Mouse (Mus musculus): ENCODE results near the gene Hcls1. TPM values are rescaled to one million over a fixed set of nuclear protein-coding genes. Genes with fewer than 3 reads are reported as not detected.
A peak's percentile ranks its signal among the peaks of the same experiment; 100 is the strongest.

Hcls1 gene
- polyA plus RNA-seq, 1 experiment from 2014 or later = 5.7 TPM

GRCm38 (mm10) chr16:36983796-36984195, 49.0 kb downstream of the Hcls1 start:
- no peak for ATAC-seq (ENCODE audit: low FRiP score, low TSS enrichment)
- Histone ChIP-seq H3K4me3 (ENCODE audit: low read length) (no peak overlapping the region), H3K9me3 (ENCODE audit: low read length) (no peaks in the 10 kb centered on the region), H3K4me2 (replicated peaks; ENCODE audit: low read depth, low read length) (no peak overlapping the region), H3K27ac (ENCODE audit: low read length) (no peak overlapping the region), H3K4me1 (ENCODE audit: insufficient read depth, low read length) (no peaks in the 10 kb centered on the region), H3K27me3 (ENCODE audit: insufficient read depth, low read length) (no peaks in the 10 kb centered on the region), H3K36me3 (ENCODE audit: insufficient read depth, low read length) (no peaks in the 10 kb centered on the region), H3K9ac (replicated peaks; ENCODE audit: low read length) (no peak overlapping the region)
- 81% methylated on average over 1 of the region's 1 CpGs for WGBS

- no peak for ATAC-seq (ENCODE audit: low FRiP score, low TSS enrichment)
- H3K27ac ChIP-seq (ENCODE audit: low read length) = no peak overlapping the region
Measured at GRCm38 (mm10) chr16:36985636-36986042, 50.9 kb downstream of the Hcls1 start.

GRCm38 (mm10) chr16:36987399-36987798, 52.6 kb downstream of the Hcls1 start:
- Histone ChIP-seq H3K36me3 (ENCODE audit: insufficient read depth, low read length) (no peaks in the 10 kb centered on the region), H3K4me1 (ENCODE audit: insufficient read depth, low read length) (no peaks in the 10 kb centered on the region; the same call in 1 of the 2 replicates), H3K4me2 (replicated peaks; ENCODE audit: low read depth, low read length) (no peak overlapping the region), H3K27me3 (ENCODE audit: insufficient read depth, low read length) (no peaks in the 10 kb centered on the region), H3K9ac (replicated peaks; ENCODE audit: low read length) (no peak overlapping the region), H3K9me3 (ENCODE audit: low read length) (no peaks in the 10 kb centered on the region), H3K4me3 (ENCODE audit: low read length) (no peak overlapping the region), H3K27ac (ENCODE audit: low read length) (no peak overlapping the region)
- WGBS = 83% methylated on average over 2 of the region's 2 CpGs
- no peak for ATAC-seq (ENCODE audit: low FRiP score, low TSS enrichment)

More at GRCm38 (mm10) chr16:36985636-36986042, 50.9 kb downstream of the Hcls1 start:
- H3K4me2 ChIP-seq (replicated peaks; ENCODE audit: low read depth, low read length) = no peak overlapping the region
- no peak overlapping the region for H3K9ac ChIP-seq (replicated peaks; ENCODE audit: low read length)
- no peaks in the 10 kb centered on the region for H3K36me3 ChIP-seq (ENCODE audit: insufficient read depth, low read length)
- 64% methylated on average over 5 of the region's 5 CpGs for WGBS
- no peak overlapping the region for H3K4me3 ChIP-seq (ENCODE audit: low read length)
- no peaks in the 10 kb centered on the region; the same call in 1 of the 2 replicates for H3K4me1 ChIP-seq (ENCODE audit: insufficient read depth, low read length)
- H3K27me3 ChIP-seq (ENCODE audit: insufficient read depth, low read length) = no peaks in the 10 kb centered on the region
- H3K9me3 ChIP-seq (ENCODE audit: low read length) = no peaks in the 10 kb centered on the region

GRCm38 (mm10) chr16:36988066-36988465, 53.3 kb downstream of the Hcls1 start:
- Histone ChIP-seq H3K9me3 (ENCODE audit: low read length) (no peaks in the 10 kb centered on the region), H3K4me1 (ENCODE audit: insufficient read depth, low read length) (no peaks in the 10 kb centered on the region; the same call in 1 of the 2 replicates), H3K4me2 (replicated peaks; ENCODE audit: low read depth, low read length) (no peak overlapping the region), H3K4me3 (ENCODE audit: low read length) (no peak overlapping the region), H3K9ac (replicated peaks; ENCODE audit: low read length) (no peak overlapping the region), H3K36me3 (ENCODE audit: insufficient read depth, low read length) (no peaks in the 10 kb centered on the region), H3K27ac (ENCODE audit: low read length) (no peak overlapping the region), H3K27me3 (ENCODE audit: insufficient read depth, low read length) (no peaks in the 10 kb centered on the region)
- ATAC-seq (ENCODE audit: low FRiP score, low TSS enrichment) = peak; percentile 62

- 60% methylated on average over 8 of the region's 8 CpGs for WGBS
- peak; percentile 46; the same call in 1 of the 2 replicates for ATAC-seq (ENCODE audit: low FRiP score, low TSS enrichment)
Measured at GRCm38 (mm10) chr16:36989493-36989892, 54.7 kb downstream of the Hcls1 start.

GRCm38 (mm10) chr16:36989999-36990625, 55.3 kb downstream of the Hcls1 start, which contains the start of gene Fbxo40:
TSS of gene Fbxo40 (minus strand) at chr16:36990467.
- H3K36me3 ChIP-seq (ENCODE audit: insufficient read depth, low read length) = no peaks in the 10 kb centered on the region
- peak within 1 kb of the TSS; percentile 15 for H3K4me3 ChIP-seq (ENCODE audit: low read length)
- no peaks in the 10 kb centered on the region for H3K27me3 ChIP-seq (ENCODE audit: insufficient read depth, low read length)
- 54% methylated on average over 18 of the region's 18 CpGs for WGBS
- ATAC-seq (ENCODE audit: low FRiP score, low TSS enrichment) = peak; percentile 50; the same call in 1 of the 2 replicates
- no peaks in the 10 kb centered on the region for H3K9me3 ChIP-seq (ENCODE audit: low read length)
- no peaks in the 10 kb centered on the region; the same call in 1 of the 2 replicates for H3K4me1 ChIP-seq (ENCODE audit: insufficient read depth, low read length)
- H3K27ac ChIP-seq (ENCODE audit: low read length) = peak within 1 kb of the TSS; percentile 25; the same call in 1 of the 2 replicates
- H3K4me2 ChIP-seq (replicated peaks; ENCODE audit: low read depth, low read length) = peak within 1 kb of the TSS; percentile 34
- H3K9ac ChIP-seq (replicated peaks; ENCODE audit: low read length) = no peak within 1 kb of the TSS

More at GRCm38 (mm10) chr16:36989493-36989892, 54.7 kb downstream of the Hcls1 start:
- Histone ChIP-seq H3K4me2 (replicated peaks; ENCODE audit: low read depth, low read length) (peak overlapping the region; percentile 34; the same call in 1 of the 2 replicates), H3K27ac (ENCODE audit: low read length) (no peak overlapping the region; the same call in 1 of the 2 replicates), H3K9ac (replicated peaks; ENCODE audit: low read length) (no peak overlapping the region), H3K9me3 (ENCODE audit: low read length) (no peaks in the 10 kb centered on the region), H3K4me3 (ENCODE audit: low read length) (peak overlapping the region; percentile 15), H3K36me3 (ENCODE audit: insufficient read depth, low read length) (no peaks in the 10 kb centered on the region), H3K4me1 (ENCODE audit: insufficient read depth, low read length) (no peaks in the 10 kb centered on the region; the same call in 1 of the 2 replicates), H3K27me3 (ENCODE audit: insufficient read depth, low read length) (no peaks in the 10 kb centered on the region)

GRCm38 (mm10) chr16:36997650-36998049, 62.9 kb downstream of the Hcls1 start:
- no peak overlapping the region for H3K9ac ChIP-seq (replicated peaks; ENCODE audit: low read length)
- no peak overlapping the region for H3K4me3 ChIP-seq (ENCODE audit: low read length)
- H3K9me3 ChIP-seq (ENCODE audit: low read length) = no peaks in the 10 kb centered on the region
- H3K4me2 ChIP-seq (replicated peaks; ENCODE audit: low read depth, low read length) = no peak overlapping the region
- H3K27ac ChIP-seq (ENCODE audit: low read length) = no peak overlapping the region
- no peak for ATAC-seq (ENCODE audit: low FRiP score, low TSS enrichment)
- no peaks in the 10 kb centered on the region for H3K27me3 ChIP-seq (ENCODE audit: insufficient read depth, low read length)
- H3K36me3 ChIP-seq (ENCODE audit: insufficient read depth, low read length) = no peaks in the 10 kb centered on the region
- 81% methylated on average over 6 of the region's 6 CpGs for WGBS
- no peaks in the 10 kb centered on the region for H3K4me1 ChIP-seq (ENCODE audit: insufficient read depth, low read length)

GRCm38 (mm10) chr16:36999366-36999972, 64.7 kb downstream of the Hcls1 start:
- no peak overlapping the region for H3K4me2 ChIP-seq (replicated peaks; ENCODE audit: low read depth, low read length)
- H3K27me3 ChIP-seq (ENCODE audit: insufficient read depth, low read length) = no peaks in the 10 kb centered on the region
- no peaks in the 10 kb centered on the region for H3K9me3 ChIP-seq (ENCODE audit: low read length)
- H3K4me1 ChIP-seq (ENCODE audit: insufficient read depth, low read length) = no peaks in the 10 kb centered on the region
- no peak overlapping the region for H3K4me3 ChIP-seq (ENCODE audit: low read length)
- H3K36me3 ChIP-seq (ENCODE audit: insufficient read depth, low read length) = no peaks in the 10 kb centered on the region
- H3K9ac ChIP-seq (replicated peaks; ENCODE audit: low read length) = no peak overlapping the region
- no peak overlapping the region for H3K27ac ChIP-seq (ENCODE audit: low read length)
- no peak for ATAC-seq (ENCODE audit: low FRiP score, low TSS enrichment)
- 77% methylated on average over 9 of the region's 9 CpGs for WGBS

GRCm38 (mm10) chr16:37009262-37009661, 74.5 kb downstream of the Hcls1 start:
- Histone ChIP-seq H3K27ac (ENCODE audit: low read length) (no peak overlapping the region), H3K9me3 (ENCODE audit: low read length) (no peaks in the 10 kb centered on the region), H3K4me1 (ENCODE audit: insufficient read depth, low read length) (peaks cover 14% of the 10 kb centered on the region), H3K27me3 (ENCODE audit: insufficient read depth, low read length) (no peaks in the 10 kb centered on the region), H3K9ac (replicated peaks; ENCODE audit: low read length) (no peak overlapping the region), H3K36me3 (ENCODE audit: insufficient read depth, low read length) (no peaks in the 10 kb centered on the region), H3K4me3 (ENCODE audit: low read length) (no peak overlapping the region), H3K4me2 (replicated peaks; ENCODE audit: low read depth, low read length) (no peak overlapping the region)
- ATAC-seq (ENCODE audit: low FRiP score, low TSS enrichment) = no peak
- WGBS = 66% methylated on average over 6 of the region's 6 CpGs

- Histone ChIP-seq H3K4me3 (ENCODE audit: low read length) (no peak overlapping the region), H3K36me3 (ENCODE audit: insufficient read depth, low read length) (no peaks in the 10 kb centered on the region), H3K9ac (replicated peaks; ENCODE audit: low read length) (no peak overlapping the region), H3K9me3 (ENCODE audit: low read length) (no peaks in the 10 kb centered on the region), H3K4me1 (ENCODE audit: insufficient read depth, low read length) (peaks cover 14% of the 10 kb centered on the region), H3K4me2 (replicated peaks; ENCODE audit: low read depth, low read length) (no peak overlapping the region), H3K27ac (ENCODE audit: low read length) (no peak overlapping the region), H3K27me3 (ENCODE audit: insufficient read depth, low read length) (no peaks in the 10 kb centered on the region)
- 50% methylated on average over 4 of the region's 4 CpGs for WGBS
- peak; percentile 9; the same call in 1 of the 2 replicates for ATAC-seq (ENCODE audit: low FRiP score, low TSS enrichment)
Measured at GRCm38 (mm10) chr16:37010370-37010769, 75.6 kb downstream of the Hcls1 start.

Measured in kidney, embryonic 16.5 days (tissue).